Mouse (Mus musculus) embryo, embryonic 11 days (tissue): ENCODE results near the gene Cldnd2.

Source experiments
- DNase-seq: peaks from one replicate; pipeline ENCODE4 v3.0.0-alpha.2; 2015

Gene Cldnd2

DNA sequence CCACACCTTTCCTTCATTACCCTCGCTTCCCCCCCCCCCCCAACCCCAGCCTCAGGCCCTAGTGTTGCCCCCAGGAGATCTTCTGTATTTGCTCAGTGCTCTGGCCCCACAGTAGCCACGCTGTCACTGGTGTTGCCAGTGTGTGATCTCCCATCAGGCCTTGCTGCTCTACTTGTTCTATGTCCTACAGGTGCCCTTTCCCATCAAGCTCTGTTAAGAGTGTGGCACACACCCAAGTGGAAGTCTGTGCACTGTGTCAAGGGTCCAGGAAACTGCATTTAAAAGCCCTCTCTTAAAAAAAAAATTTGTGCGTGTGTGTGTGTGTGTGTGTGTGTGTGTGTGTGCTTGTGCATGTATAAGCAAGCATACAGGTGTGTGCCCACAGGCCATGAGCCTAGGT lies 7.7 kb downstream of the Cldnd2 start:
- no peak for DNase-seq

DNA sequence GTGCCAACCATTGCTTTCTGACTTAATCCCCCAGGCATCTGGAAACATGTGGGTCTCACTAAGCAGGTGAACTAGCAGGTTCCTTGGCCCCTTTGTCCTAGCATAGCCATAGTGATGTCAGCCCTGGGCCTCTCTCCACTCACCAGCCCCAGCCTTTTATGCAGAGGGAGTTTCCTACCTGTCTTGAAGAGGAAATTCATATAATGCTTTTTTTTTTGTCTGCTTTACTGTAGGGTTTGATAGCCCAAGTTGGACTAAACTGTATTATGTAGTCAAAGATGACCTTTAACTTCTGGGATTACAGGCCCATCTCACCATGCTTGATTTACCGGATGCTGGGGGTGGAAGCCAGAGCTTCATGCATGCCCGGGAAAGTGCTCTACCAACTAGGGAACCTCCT lies 9.2 kb downstream of the Cldnd2 start:
- no peak for DNase-seq

DNA sequence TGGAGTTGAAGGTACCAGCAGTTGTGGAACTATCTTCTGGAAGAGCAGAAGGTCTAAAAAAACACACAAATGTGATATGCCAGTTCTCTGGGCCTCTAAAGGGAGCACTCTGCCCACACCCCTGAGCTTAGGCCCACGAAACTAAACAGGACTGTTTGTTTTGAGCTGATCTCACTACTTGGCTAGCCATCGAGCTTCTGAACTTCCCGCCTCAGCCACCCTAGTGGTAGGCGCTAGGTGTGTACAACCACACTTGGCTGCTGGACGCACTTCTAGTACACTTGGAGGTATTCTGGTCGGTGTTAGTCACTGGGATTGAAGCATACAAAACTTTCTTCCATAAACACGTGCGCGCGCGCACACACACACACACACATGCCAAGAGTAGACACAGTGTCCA lies 11.1 kb downstream of the Cldnd2 start:
- no peak for DNase-seq

DNA sequence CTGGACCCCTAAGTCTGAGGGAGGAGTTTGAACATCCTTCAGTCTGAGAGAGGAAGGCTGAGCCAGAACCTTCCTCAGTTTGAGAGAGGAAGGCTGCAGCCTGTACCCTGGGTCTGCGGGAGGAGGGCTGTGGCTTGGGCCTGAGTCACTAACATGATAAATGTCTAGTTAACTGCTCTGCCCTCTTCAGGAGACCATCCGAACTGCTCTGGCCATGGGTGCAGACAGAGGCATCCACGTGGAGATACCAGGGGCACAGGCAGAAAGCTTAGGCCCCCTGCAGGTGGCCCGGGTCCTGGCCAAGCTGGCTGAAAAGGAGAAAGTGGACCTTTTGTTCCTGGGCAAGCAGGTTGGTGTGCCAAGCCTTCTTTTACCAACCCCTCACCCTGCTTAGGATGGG lies 12.0 kb downstream of the Cldnd2 start:
- peak; percentile 11 for DNase-seq

DNA sequence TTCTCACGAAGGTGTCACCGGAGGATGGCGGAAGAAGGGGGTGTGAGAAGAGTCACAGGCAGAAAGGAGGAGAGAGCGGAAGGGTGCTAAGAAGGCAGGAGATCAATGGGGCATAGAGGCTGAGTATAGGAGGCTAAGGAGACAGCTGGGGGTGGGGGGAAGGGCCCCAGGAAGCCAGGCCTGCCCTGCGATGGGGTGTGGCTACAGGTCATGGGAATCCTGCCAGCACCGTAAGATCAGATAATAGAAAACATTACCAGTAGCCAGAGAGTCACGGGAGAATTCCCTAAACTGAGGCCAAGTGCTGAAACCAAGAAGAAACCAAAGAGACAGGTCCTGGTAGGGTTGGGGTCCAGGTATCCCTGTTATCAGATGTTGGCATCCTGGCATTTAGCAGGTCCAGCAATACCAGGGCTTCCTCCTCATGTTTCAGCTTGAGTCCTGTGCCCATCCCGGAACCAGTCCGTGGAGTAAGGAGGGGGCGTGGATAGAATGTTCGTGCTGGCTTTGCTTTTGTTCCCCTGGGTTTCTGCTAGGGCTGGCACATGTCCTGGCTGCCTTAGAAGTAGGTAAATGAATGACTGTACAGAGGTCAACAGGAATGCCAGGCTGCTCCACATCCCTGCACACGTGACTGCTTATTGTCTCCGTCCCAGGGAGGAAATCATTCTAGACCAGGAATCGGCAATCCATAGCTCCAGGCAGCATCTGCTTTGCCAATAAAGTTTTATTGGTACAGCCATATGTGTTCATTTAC lies 13.2 kb downstream of the Cldnd2 start:
- no peak for DNase-seq

DNA sequence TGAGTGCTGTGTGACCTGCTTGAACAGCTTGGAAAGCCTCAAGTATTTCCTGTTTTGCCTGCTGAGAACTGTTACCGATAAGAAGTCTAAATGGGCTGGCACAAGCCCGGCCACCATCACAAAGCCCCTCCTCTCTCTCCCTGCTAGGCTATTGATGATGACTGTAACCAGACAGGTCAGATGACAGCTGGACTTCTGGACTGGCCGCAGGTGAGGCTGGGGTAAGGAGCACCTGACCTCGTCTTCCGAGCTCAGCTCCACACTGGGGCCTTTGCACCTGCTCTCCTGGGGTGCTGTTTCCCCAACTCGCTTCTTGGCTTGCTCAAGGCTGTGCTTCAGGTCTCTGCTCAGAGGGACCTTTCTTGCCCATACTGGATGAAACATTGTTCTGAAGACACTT lies 13.8 kb downstream of the Cldnd2 start:
- no peak for DNase-seq

DNA sequence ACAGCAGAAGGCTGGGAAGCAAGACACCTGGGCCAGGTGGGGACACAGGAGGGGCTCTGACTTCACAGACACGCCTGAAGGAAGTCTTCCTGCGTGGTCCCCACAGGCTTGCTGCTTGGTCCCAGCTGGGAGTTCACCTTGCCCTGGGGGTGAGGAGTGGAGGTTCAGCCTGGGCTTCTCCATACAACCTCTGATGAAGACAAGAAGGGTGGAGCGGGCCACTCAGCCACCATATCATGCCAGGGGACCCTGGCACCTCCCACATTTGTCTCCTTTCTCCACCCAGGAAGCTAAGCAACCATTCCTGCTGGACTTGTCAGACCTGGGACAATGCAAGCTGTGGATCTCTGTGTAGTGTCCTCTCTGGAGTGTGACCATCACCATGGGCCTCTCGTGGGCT lies 22.3 kb downstream of the Cldnd2 start, which contains the start of gene Vsig10l:
Gene Vsig10l (plus strand): TSS at position 301 of the 400 bp plus-strand sequence.
- no peak for DNase-seq

DNA sequence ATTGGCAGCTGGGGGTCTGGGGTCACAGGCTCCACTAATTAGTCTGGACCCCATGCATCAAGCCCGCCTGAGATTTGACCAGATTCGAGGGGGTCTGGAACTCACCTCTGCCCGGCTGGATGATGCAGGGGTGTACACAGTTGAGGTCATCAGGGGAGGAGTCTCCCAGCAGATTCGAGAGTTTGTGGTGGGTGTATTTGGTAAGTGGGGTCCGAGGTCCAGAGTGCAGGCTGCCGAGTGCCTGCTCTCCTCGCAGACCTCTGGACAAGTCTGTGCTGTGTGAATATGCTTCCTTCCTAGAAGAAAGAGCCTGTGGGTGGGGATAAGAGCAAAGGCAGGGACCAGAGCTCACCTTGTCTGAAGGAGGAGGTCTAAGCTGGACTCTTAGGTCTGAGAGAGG lies 23.4 kb downstream of the Cldnd2 start:
- DNase-seq: no peak

DNA sequence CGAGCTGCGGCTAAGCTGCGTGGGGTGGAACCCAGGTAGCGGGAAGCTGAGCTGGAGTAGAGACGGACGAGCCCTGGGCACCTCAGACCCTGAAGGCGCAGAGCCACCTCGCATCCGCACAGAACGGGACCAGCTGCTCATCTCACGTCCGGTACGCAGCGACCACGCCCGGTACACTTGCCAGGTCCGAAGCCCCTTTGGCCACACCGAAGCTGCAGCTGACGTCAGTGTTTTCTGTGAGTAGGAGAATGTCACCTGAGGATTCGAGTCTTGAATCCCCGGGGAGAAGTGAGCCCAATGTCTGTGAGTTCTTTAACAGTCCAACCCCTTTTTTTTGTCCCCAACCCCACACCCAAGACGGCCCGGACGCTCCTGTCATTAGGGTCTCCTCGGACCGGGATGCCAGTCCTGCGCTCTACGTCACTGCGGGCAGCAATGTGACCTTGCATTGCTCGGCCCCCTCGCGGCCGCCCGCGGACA lies 24.3 kb downstream of the Cldnd2 start:
- DNase-seq: peak; percentile 76

DNA sequence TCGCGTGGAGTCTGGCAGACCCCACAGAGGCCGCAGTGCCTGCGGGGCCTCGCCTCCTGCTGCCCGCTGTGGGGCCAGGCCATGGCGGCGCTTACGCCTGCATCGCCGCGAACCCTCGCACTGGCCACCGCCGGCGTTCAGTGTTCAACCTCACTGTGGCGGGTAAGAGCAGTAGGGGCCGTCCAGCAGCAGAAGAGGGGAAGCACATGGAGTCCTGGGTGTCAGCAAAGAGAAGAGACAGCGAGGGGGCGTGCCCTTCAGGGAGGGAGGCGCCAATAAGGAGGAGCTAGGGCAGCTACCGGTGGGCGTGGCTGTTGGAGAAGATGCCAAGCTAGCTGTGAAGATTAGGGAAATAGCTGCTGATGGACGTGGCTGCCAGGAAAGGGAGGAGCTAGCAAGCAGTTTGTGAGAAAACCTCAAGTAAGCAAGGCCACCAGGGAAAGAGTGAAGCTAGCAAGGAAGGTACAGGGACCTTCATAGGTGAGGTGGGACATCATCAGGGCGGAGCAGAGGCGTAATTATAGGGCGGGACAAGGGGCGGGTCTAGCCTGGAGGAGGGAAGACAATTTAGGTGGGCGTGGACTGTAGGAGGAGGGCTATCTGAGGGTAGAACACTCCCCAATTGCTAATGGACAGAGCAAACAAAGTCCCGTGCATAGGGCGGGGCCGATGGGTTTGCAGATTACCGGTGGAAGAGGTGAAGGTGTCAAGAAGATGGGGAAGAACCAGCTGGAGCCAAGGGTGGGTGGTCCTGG lies 24.9 kb downstream of the Cldnd2 start:
- peak; percentile 90 for DNase-seq

DNA sequence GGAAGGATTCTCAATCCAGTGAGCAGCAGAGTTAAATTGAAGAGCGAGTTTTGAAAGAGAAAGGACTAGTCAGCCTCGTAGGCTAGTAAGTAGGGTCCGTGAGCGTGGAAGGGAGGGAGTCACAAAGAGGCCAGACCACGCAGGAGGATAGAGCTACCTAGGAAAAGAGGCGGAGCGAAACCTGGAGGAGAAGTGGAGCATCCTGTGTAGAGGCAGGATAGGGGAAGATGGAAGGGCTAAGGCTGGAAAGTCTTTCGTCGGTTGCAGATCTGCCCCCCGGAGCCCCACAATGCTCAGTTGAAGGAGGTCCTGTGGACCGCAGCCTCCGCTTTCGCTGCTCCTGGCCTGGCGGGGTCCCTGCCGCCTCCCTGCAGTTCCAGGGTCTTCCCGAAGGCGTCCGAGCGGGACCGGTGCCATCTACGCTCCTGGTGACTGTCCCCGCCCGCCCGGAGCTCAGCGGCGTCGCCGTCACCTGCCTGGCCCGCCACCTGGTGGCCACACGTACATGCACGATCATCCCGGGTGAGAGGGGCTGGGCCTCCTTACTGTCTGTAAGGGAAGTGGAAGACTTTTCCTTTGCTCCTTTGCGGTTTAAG lies 25.6 kb downstream of the Cldnd2 start:
- DNase-seq: peak; percentile 88

DNA sequence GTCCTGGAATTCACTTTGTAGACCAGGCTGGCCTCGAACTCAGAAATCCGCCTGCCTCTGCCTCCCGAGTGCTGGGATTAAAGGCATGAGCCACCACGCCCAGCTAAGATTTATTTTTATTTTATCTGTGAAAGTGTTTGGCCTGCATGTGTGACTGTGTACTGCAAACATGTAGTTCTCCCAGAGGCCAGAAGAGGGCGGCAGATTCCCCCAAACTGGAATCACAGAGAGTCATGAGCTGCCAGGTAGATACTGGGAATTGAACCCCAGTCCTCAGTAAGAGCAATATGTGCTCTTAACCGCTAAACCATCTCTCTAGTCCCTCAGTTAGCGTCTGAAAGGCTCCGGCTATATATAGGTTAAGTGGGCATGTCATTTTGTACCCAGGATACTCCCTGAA lies 29.8 kb downstream of the Cldnd2 start:
- DNase-seq: peak; percentile 26

DNA sequence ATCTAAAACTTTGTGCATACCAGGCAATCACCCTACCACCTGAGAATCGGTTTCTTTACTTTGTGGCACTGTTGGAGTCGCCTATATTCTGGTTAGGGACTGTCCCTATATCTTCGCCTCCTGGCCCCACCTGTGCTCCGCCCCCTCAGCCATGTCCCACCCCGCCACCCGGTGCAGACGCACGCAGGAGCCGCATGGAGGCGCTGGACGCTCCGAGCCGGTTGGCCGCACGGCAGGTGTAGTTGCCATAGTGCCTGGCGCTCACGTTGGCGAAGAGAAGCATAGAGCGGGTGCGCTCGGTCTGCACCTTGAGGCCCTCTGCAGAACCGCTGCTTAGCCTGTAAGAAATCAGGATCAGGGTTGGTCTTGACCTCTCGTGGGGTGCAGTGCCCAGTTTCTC lies 35.1 kb downstream of the Cldnd2 start:
- DNase-seq: peak; percentile 35

DNA sequence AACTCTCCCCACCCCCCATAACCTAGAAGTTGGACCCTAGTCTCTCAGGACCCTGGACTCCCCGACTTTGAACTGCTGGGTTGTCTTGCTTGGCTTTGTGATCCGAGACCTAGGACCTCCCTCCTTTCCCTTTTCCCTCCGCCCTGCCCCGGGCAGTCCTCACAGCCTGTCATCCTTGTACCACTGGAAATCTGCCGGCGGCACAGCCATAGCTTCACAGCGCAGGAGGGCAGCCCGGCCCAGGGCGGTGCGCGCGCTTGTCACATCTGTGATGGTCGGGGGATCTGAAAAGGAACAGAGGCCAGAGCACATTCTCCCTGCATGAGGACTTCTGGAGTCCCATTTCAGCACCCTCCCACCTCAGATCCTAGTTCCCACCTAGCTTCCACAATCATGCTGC lies 35.8 kb downstream of the Cldnd2 start:
- peak; percentile 33 for DNase-seq

DNA sequence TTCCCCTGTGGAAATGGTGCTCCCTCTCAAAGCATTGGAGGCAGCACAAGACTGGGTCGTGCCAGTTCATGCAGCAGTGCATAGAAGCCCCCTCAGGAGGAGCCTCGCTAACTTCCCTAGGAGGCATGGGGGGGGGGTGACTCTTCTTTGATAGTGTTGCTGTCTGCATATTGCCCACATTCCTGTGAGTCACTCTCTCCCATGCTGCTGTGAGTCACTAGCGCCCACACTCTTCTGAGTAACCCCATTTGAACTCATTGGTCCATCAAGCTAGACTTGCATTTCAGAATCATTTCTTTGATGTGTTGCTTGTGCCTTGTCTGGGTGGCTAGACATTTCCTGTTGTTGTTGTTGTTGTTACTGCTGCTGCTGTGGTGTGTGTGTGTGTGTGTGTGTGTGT lies 40.6 kb downstream of the Cldnd2 start:
- no peak for DNase-seq

DNA sequence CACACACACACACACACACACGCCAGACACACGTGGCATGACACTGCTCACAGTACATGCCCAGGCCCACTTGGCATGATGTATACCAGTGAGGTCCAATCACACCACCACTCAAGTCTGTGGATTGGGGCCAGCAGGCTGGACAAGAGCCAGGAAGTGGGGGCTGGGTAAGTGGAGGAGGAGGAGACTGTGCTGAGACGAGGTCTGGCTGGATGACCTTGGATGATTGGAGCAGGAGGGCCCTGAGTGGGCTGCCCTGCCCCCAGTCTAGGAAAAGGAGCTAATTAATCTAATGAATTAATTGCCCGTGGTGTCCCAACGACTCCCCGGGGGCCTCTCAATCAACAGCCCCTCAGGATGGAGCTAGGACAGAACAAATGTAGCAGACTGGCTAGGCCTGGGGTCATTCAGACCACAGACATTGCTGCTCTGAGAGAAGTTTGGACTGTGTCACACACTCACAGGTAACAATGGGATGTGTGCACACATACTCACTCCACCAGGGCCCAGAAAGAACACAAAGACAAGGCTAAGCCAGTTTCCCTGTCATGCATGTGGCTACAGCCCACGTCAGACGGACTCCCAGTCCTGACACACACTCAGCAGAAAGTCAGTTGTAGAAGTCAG lies 41.6 kb downstream of the Cldnd2 start:
- DNase-seq: peak; percentile 8

DNA sequence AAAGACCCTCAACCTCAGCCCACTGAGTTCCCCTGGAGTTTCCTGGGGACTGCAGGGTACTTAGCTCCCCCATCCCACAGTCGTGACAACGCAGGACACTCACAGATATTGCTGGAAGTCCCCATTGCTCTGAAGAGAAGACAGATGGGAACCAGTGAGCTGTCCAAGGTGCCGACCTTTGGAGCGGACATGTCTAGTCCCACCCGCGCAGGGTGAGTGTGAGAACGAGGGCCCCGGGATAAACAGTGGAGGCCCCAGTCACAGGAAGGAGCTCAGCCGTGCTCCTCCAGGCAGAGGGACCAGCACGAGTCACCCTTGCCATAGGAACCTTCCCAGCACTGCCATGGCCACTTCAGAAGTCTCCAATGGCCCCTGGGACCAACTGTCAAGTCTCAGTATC lies 42.7 kb downstream of the Cldnd2 start:
- peak; percentile 56 for DNase-seq

DNA sequence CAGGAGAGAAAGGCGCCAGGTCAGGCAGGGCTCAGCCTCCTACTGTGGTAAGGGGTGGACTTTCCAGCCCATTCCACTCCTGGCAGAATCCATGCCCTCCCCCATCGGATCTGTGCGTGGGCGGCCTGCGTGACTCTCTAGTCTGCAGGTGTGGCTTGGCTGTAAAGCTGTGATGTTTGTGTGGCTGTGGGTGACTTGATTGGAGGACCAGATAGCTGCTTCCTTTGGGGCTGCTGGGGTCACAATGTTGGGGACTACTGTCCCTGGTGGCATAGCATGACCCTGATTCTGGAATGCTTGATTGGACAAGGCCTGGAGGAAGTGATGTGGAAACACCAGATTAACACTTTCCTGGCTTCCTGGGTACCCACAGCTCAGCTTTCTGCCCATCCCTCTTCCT lies 48.1 kb downstream of the Cldnd2 start:
- DNase-seq: no peak

DNA sequence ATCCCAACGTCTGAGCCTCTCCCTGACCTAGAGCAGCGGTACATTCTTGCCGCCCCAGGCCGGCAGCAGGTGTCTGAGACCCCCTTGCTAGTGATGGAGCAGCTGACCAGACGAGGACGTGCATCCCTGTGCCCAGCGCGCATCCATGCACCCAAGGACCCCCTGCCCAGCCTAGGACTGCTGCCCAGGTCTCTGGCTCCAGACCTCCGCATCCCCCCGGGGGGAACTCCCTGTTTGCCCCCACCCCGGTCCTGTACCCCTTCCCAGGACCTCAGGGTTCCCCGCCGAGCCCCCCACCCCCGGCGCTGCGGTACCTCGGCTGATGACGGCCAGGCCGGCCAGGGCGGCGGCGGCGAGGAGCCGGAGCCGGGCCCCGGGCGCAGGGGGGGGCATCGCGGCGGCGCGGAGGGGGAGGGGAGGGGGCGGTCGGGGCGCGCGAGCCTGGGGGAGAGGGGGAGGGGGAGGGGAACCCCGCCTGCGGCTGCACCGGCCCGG lies 49.1 kb downstream of the Cldnd2 start, which contains the start of gene Iglon5:
Gene Iglon5 (minus strand): TSS at position 445 of the 495 bp plus-strand sequence.
- no peak for DNase-seq

DNA sequence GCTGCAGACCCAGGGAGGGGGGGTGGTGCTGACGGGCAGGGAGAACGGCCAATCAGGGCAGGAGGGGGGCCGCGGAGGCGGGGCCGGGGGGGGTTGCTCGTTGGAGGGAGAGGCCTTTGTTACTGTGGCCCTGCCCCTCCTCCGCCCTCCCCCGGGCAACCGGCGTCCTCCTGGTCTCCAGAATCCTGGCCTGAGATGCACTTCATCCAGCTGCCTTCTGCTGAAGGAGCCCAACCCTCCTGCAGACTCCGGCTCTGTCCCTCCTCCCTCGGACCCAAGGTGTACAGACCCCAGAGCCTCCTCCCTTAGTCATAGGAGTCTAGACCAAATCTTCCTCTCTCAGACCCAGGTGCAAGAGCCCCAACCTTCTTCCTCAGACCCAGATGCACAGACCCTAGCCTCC lies 49.6 kb downstream of the Cldnd2 start:
- peak; percentile 84 for DNase-seq

DNA sequence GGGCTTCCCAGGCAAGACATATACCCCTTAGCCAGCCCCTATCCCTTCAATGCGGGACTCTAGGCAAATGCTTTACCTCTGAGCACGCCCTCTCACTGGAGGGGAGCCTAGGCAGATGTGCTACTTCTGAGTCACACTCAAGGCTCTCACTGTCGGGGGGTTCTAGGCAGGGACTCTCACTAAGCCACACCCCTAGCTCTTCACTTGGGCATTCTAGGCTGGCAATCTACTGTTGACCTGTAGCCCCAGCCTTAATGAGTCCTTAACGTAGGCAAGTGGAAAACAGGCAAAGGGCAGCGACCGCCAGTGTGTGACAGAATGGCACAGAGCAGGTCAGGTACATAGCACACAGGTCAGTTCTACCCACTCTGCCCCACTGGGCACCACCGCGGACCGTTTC lies 50.3 kb downstream of the Cldnd2 start:
- no peak for DNase-seq
